Mouse (Mus musculus): ENCODE measurements around the gene Scamp2. TPM values are rescaled to one million over a fixed set of nuclear protein-coding genes. Genes with fewer than 3 reads are reported as not detected.

Gene Scamp2
- polyA plus RNA-seq, 1 experiment = not detected

- no peak for TF ChIP-seq POLR2A (IDR thresholded peaks at IDR 0.05; ENCODE audit: insufficient read depth, low read depth, low read length)
- TF ChIP-seq CTCF (IDR thresholded peaks at IDR 0.05; ENCODE audit: insufficient read depth, low read depth, low read length) = no peak
- H3K4me1 ChIP-seq (ENCODE audit: control insufficient read depth, insufficient read depth, low read length) = peaks cover 8% of the 10 kb centered on the region
- H3K4me3 ChIP-seq (ENCODE audit: insufficient read depth, low read depth, low read length) = no peak overlapping the region
- WGBS = 59% methylated on average over 3 of the region's 3 CpGs
- H3K27ac ChIP-seq (ENCODE audit: insufficient read depth, low read depth, low read length) = no peak overlapping the region
Measured at GRCm38 (mm10) chr9:57610359-57610826, 49.6 kb downstream of the Scamp2 start.

- 92% methylated on average over 7 of the region's 7 CpGs for WGBS
- no peak for TF ChIP-seq CTCF (IDR thresholded peaks at IDR 0.05; ENCODE audit: insufficient read depth, low read depth, low read length)
- Histone ChIP-seq H3K27ac (ENCODE audit: insufficient read depth, low read depth, low read length) (no peak overlapping the region), H3K4me1 (ENCODE audit: control insufficient read depth, insufficient read depth, low read length) (peaks cover 2% of the 10 kb centered on the region; the same call in 1 of the 2 replicates), H3K4me3 (ENCODE audit: insufficient read depth, low read depth, low read length) (no peak overlapping the region)
Measured at GRCm38 (mm10) chr9:57612587-57612986, 51.8 kb downstream of the Scamp2 start.

DNA sequence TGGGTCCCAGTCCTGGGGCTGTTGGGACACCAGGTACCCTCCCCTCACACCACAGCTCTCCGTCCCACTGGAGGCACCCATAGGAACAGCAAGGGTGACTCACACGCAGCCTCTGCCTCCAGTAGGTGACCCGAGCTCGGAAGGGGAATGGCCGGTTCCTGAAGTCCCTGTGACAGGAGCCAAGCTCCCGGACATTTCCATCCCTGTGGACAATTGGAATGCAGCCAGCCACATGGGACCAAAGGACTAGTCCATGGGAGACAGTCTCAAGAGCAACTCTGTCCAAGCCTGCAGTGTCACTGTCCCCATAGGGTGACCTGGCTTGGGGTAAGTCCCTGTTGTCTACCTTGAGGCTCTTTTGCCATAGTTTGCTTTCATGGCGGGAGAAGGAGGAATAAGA is 53.2 kb downstream of the Scamp2 start:
- Histone ChIP-seq H3K4me1 (ENCODE audit: control insufficient read depth, insufficient read depth, low read length) (peaks cover 5% of the 10 kb centered on the region; the same call in 1 of the 2 replicates), H3K27ac (ENCODE audit: insufficient read depth, low read depth, low read length) (no peak overlapping the region), H3K4me3 (ENCODE audit: insufficient read depth, low read depth, low read length) (no peak overlapping the region)
- WGBS = 71% methylated on average over 7 of the region's 7 CpGs
- TF ChIP-seq CTCF (IDR thresholded peaks at IDR 0.05; ENCODE audit: insufficient read depth, low read depth, low read length) (no peak), POLR2A (IDR thresholded peaks at IDR 0.05; ENCODE audit: insufficient read depth, low read depth, low read length) (no peak)

GRCm38 (mm10) chr9:57614786-57615185 is 54.0 kb downstream of the Scamp2 start:
- WGBS = 87% methylated on average over 4 of the region's 4 CpGs
- peaks cover 5% of the 10 kb centered on the region; the same call in 1 of the 2 replicates for H3K4me1 ChIP-seq (ENCODE audit: control insufficient read depth, insufficient read depth, low read length)
- TF ChIP-seq CTCF (IDR thresholded peaks at IDR 0.05; ENCODE audit: insufficient read depth, low read depth, low read length) (no peak), POLR2A (IDR thresholded peaks at IDR 0.05; ENCODE audit: insufficient read depth, low read depth, low read length) (no peak)
- H3K4me3 ChIP-seq (ENCODE audit: insufficient read depth, low read depth, low read length) = no peak overlapping the region
- no peak overlapping the region for H3K27ac ChIP-seq (ENCODE audit: insufficient read depth, low read depth, low read length)

- H3K4me3 ChIP-seq (ENCODE audit: insufficient read depth, low read depth, low read length) = no peak overlapping the region
- TF ChIP-seq POLR2A (IDR thresholded peaks at IDR 0.05; ENCODE audit: insufficient read depth, low read depth, low read length) (no peak), CTCF (IDR thresholded peaks at IDR 0.05; ENCODE audit: insufficient read depth, low read depth, low read length) (no peak)
- 66% methylated on average over 8 of the region's 8 CpGs for WGBS
Measured at GRCm38 (mm10) chr9:57617556-57618169, 56.9 kb downstream of the Scamp2 start.

DNA sequence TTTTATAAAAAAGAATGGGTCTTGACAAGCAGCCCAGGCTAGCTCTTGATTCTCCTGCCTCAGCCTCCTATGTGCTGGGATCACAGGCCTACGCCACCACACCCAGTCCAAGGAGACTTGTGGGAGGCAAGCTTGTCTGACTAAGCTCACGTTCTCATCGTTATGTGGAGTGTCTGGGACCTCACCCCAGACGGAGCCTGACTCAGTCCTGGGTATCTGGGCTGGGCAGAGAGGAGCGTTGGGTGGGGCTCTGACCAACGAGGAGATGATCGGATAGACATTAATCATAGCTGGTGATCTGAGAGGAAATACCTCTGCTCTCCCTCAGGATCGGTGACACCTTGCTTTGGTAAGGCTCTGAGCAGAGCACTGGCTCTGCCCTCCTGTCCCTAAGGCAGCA is 58.1 kb downstream of the Scamp2 start:
- peaks cover 5% of the 10 kb centered on the region; the same call in 1 of the 2 replicates for H3K4me1 ChIP-seq (ENCODE audit: control insufficient read depth, insufficient read depth, low read length)
- no peak overlapping the region for H3K4me3 ChIP-seq (ENCODE audit: insufficient read depth, low read depth, low read length)
- no peak overlapping the region for H3K27ac ChIP-seq (ENCODE audit: insufficient read depth, low read depth, low read length)
- TF ChIP-seq POLR2A (IDR thresholded peaks at IDR 0.05; ENCODE audit: insufficient read depth, low read depth, low read length) = no peak
- no peak for TF ChIP-seq CTCF (IDR thresholded peaks at IDR 0.05; ENCODE audit: insufficient read depth, low read depth, low read length)
- 77% methylated on average over 8 of the region's 8 CpGs for WGBS

More at GRCm38 (mm10) chr9:57617556-57618169, 56.9 kb downstream of the Scamp2 start:
- Histone ChIP-seq H3K27ac (ENCODE audit: insufficient read depth, low read depth, low read length) (no peak overlapping the region), H3K4me1 (ENCODE audit: control insufficient read depth, insufficient read depth, low read length) (peaks cover 5% of the 10 kb centered on the region; the same call in 1 of the 2 replicates)

- H3K4me3 ChIP-seq (ENCODE audit: insufficient read depth, low read depth, low read length) = no peak within 1 kb of the TSS
- peaks cover 5% of the 10 kb centered on the region; the same call in 1 of the 2 replicates for H3K4me1 ChIP-seq (ENCODE audit: control insufficient read depth, insufficient read depth, low read length)
- WGBS = 92% methylated on average over 5 of the region's 5 CpGs
- TF ChIP-seq CTCF (IDR thresholded peaks at IDR 0.05; ENCODE audit: insufficient read depth, low read depth, low read length) (no peak), POLR2A (IDR thresholded peaks at IDR 0.05; ENCODE audit: insufficient read depth, low read depth, low read length) (no peak)
- H3K27ac ChIP-seq (ENCODE audit: insufficient read depth, low read depth, low read length) = no peak within 1 kb of the TSS
Measured at GRCm38 (mm10) chr9:57620674-57621073, 59.9 kb downstream of the Scamp2 start, which contains the start of gene Lman1l. Gene Lman1l, minus strand, starts transcription at chr9:57620774.

DNA sequence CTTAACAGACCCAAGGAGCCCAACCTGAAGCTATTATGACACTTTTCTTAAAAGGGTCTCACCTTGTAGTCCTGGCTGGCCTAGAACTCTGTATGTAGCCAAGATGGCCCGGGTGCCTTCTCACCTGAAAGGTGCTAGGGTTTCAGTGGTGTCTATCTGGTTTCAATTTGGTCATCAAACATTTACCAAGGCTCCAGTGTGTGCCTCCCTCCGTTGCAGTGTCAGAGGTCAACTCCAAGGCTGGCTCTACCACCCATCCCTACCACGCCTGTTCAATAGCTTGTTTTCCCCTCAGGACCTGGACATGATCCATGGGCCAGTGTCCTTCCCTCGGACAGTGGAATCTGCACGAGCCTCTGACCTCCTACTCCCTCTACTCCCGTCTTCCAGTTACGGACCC is 63.6 kb downstream of the Scamp2 start:
- Histone ChIP-seq H3K4me1 (ENCODE audit: control insufficient read depth, insufficient read depth, low read length) (peaks cover 5% of the 10 kb centered on the region; the same call in 1 of the 2 replicates), H3K27ac (ENCODE audit: insufficient read depth, low read depth, low read length) (no peak overlapping the region), H3K4me3 (ENCODE audit: insufficient read depth, low read depth, low read length) (no peak overlapping the region)
- WGBS = 84% methylated on average over 7 of the region's 7 CpGs
- TF ChIP-seq POLR2A (IDR thresholded peaks at IDR 0.05; ENCODE audit: insufficient read depth, low read depth, low read length) (no peak), CTCF (IDR thresholded peaks at IDR 0.05; ENCODE audit: insufficient read depth, low read depth, low read length) (no peak)

GRCm38 (mm10) chr9:57625674-57626500 is 65.1 kb downstream of the Scamp2 start:
- Histone ChIP-seq H3K27ac (ENCODE audit: insufficient read depth, low read depth, low read length) (no peak overlapping the region), H3K4me1 (ENCODE audit: control insufficient read depth, insufficient read depth, low read length) (peaks cover 19% of the 10 kb centered on the region), H3K4me3 (ENCODE audit: insufficient read depth, low read depth, low read length) (no peak overlapping the region)
- TF ChIP-seq POLR2A (IDR thresholded peaks at IDR 0.05; ENCODE audit: insufficient read depth, low read depth, low read length) (no peak), CTCF (IDR thresholded peaks at IDR 0.05; ENCODE audit: insufficient read depth, low read depth, low read length) (no peak)
- 58% methylated on average over 15 of the region's 15 CpGs for WGBS
